Mouse (Mus musculus): ENCODE results near the gene Fam166a. TPM values are rescaled to one million over a fixed set of nuclear protein-coding genes. Genes with fewer than 3 reads are reported as not detected.
A peak's percentile ranks its signal among the peaks of the same experiment; 100 is the strongest.

Gene Fam166a
- polyA plus RNA-seq, 1 experiment: 0.55 TPM

DNA sequence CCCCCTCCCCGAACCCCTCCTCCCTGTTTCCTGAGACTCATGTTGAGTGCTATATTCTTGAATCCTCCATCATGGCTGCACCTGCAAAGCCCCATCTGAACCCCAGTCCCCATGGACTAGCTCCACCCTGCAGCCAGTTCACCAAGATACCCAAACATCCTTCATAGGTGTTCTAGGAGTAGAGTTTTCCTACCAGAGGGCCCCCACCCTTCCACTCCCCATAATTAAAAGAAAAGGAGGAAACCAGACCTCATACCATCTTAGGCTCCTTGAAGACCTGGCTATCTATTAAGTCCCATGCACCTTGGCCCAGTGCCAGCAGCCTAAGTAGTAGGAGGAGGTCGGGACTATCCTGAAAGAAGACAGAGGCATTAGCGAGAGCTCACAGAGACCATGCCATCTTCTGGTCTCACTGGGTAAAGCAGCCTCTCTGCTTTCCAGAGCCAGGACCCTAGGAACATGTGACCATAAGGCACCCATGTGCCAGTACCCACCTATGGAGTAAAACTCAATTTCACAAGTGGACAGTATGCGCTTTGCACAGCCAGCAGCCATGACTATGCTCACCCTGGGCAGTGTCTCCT, 14.8 kb upstream of the Fam166a start:
- 54% methylated on average over 4 of the region's 4 CpGs for WGBS
- peaks cover 4% of the 10 kb centered on the region; the same call in 1 of the 2 replicates for H3K36me3 ChIP-seq (ENCODE audit: control insufficient read depth, insufficient read depth, low read length)
- no peaks in the 10 kb centered on the region for H3K27me3 ChIP-seq (replicated peaks; ENCODE audit: control insufficient read depth, insufficient read depth, low read length)
- H3K4me3 ChIP-seq (ENCODE audit: insufficient read depth, low read depth, low read length): no peak overlapping the region
- H3K27ac ChIP-seq (ENCODE audit: insufficient read depth, low read depth, low read length): no peak overlapping the region
- no peak; the same call in 1 of the 2 replicates for TF ChIP-seq CTCF (conservative IDR thresholded peaks at IDR 0.05; ENCODE audit: insufficient read depth, insufficient read length, low read depth, low read length)
- TF ChIP-seq POLR2A (IDR thresholded peaks at IDR 0.05; ENCODE audit: low read depth, low read length): no peak
- DNase-seq: no peak
- peaks cover 9% of the 10 kb centered on the region; the same call in 1 of the 2 replicates for H3K4me1 ChIP-seq (ENCODE audit: control insufficient read depth, insufficient read depth, low read length)

DNA sequence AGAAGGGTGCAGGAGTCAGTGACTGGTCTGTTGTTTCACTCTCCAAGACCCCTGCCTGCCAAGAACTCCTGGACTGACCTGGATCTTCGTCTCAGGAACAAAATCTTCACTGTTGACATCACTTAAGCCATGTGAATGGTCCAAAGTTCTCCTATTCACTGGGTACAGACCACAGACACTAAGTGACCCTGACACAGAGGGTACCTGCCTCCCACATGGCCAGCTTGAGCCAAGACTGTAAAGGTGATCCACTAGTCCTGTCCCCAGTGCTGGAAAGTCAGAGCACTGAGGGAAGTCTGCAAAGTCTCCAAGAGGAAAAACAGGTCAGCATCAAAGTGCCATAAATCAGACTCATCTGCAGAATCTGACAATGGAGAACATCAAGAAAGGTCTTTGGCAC, 11.0 kb upstream of the Fam166a start:
- DNase-seq: peak; percentile 55
- Histone ChIP-seq H3K4me1 (ENCODE audit: control insufficient read depth, insufficient read depth, low read length) (peaks cover 24% of the 10 kb centered on the region; the same call in 1 of the 2 replicates), H3K36me3 (ENCODE audit: control insufficient read depth, insufficient read depth, low read length) (peaks cover 4% of the 10 kb centered on the region; the same call in 1 of the 2 replicates), H3K27ac (ENCODE audit: insufficient read depth, low read depth, low read length) (no peak overlapping the region), H3K4me3 (ENCODE audit: insufficient read depth, low read depth, low read length) (no peak overlapping the region), H3K27me3 (replicated peaks; ENCODE audit: control insufficient read depth, insufficient read depth, low read length) (no peaks in the 10 kb centered on the region)
- WGBS: 44% methylated on average over 1 of the region's 1 CpGs
- TF ChIP-seq POLR2A (IDR thresholded peaks at IDR 0.05; ENCODE audit: low read depth, low read length) (no peak), CTCF (conservative IDR thresholded peaks at IDR 0.05; ENCODE audit: insufficient read depth, insufficient read length, low read depth, low read length) (no peak)

DNA sequence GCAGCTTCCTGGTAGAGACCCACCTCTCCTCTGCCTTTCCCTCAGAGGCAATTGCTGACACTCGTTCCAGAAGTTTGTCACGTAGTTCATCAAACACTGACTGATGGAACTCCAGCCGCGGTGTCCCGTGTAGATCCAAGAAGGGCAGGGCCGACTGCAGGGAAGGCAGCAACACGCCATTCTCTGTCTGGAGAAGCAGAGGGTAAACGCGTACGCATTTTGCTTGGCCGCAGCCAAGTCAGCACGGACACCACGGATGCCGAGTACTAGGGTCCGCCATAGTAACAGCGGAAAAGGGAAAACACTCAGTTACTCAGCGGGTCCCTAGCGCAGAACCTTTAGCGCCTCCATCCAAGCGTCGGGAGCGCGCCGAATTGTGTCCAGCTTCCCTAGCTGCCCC, 7.9 kb upstream of the Fam166a start:
- no peaks in the 10 kb centered on the region for H3K36me3 ChIP-seq (ENCODE audit: control insufficient read depth, insufficient read depth, low read length)
- H3K4me1 ChIP-seq (ENCODE audit: control insufficient read depth, insufficient read depth, low read length): peaks cover 31% of the 10 kb centered on the region
- peak overlapping the region; percentile 92 for H3K27ac ChIP-seq (ENCODE audit: insufficient read depth, low read depth, low read length)
- under 1% methylated on average over 24 of the region's 24 CpGs for WGBS
- no peak for DNase-seq
- H3K4me3 ChIP-seq (ENCODE audit: insufficient read depth, low read depth, low read length): peak overlapping the region; percentile 95
- H3K27me3 ChIP-seq (replicated peaks; ENCODE audit: control insufficient read depth, insufficient read depth, low read length): no peaks in the 10 kb centered on the region
- TF ChIP-seq POLR2A (IDR thresholded peaks at IDR 0.05; ENCODE audit: low read depth, low read length): no peak
- no peak for TF ChIP-seq CTCF (conservative IDR thresholded peaks at IDR 0.05; ENCODE audit: insufficient read depth, insufficient read length, low read depth, low read length)

GRCm38 (mm10) chr2:25211121-25211670, 7.3 kb upstream of the Fam166a start, which contains the start of gene Nelfb:
Gene Nelfb, minus strand, starts transcription at chr2:25211489.
- H3K4me3 ChIP-seq (ENCODE audit: insufficient read depth, low read depth, low read length): peak within 1 kb of the TSS; percentile 95
- peak; percentile 95 for DNase-seq
- under 1% methylated on average over 44 of the region's 44 CpGs for WGBS
- no peaks in the 10 kb centered on the region for H3K36me3 ChIP-seq (ENCODE audit: control insufficient read depth, insufficient read depth, low read length)
- no peak for TF ChIP-seq CTCF (conservative IDR thresholded peaks at IDR 0.05; ENCODE audit: insufficient read depth, insufficient read length, low read depth, low read length)
- TF ChIP-seq POLR2A (IDR thresholded peaks at IDR 0.05; ENCODE audit: low read depth, low read length): peak; percentile 43
- H3K27me3 ChIP-seq (replicated peaks; ENCODE audit: control insufficient read depth, insufficient read depth, low read length): no peaks in the 10 kb centered on the region
- peaks cover 31% of the 10 kb centered on the region for H3K4me1 ChIP-seq (ENCODE audit: control insufficient read depth, insufficient read depth, low read length)
- peak within 1 kb of the TSS; percentile 92 for H3K27ac ChIP-seq (ENCODE audit: insufficient read depth, low read depth, low read length)

GRCm38 (mm10) chr2:25213266-25213865, 5.2 kb upstream of the Fam166a start:
- no peak for DNase-seq
- peaks cover 22% of the 10 kb centered on the region for H3K4me1 ChIP-seq (ENCODE audit: control insufficient read depth, insufficient read depth, low read length)
- 74% methylated on average over 23 of the region's 23 CpGs for WGBS
- no peaks in the 10 kb centered on the region for H3K27me3 ChIP-seq (replicated peaks; ENCODE audit: control insufficient read depth, insufficient read depth, low read length)
- no peaks in the 10 kb centered on the region for H3K36me3 ChIP-seq (ENCODE audit: control insufficient read depth, insufficient read depth, low read length)
- no peak overlapping the region for H3K27ac ChIP-seq (ENCODE audit: insufficient read depth, low read depth, low read length)
- H3K4me3 ChIP-seq (ENCODE audit: insufficient read depth, low read depth, low read length): no peak overlapping the region
- TF ChIP-seq POLR2A (IDR thresholded peaks at IDR 0.05; ENCODE audit: low read depth, low read length): no peak
- TF ChIP-seq CTCF (conservative IDR thresholded peaks at IDR 0.05; ENCODE audit: insufficient read depth, insufficient read length, low read depth, low read length): no peak

- Histone ChIP-seq H3K36me3 (ENCODE audit: control insufficient read depth, insufficient read depth, low read length) (no peaks in the 10 kb centered on the region), H3K4me3 (ENCODE audit: insufficient read depth, low read depth, low read length) (no peak within 1 kb of the TSS), H3K27me3 (replicated peaks; ENCODE audit: control insufficient read depth, insufficient read depth, low read length) (no peaks in the 10 kb centered on the region), H3K27ac (ENCODE audit: insufficient read depth, low read depth, low read length) (peak within 1 kb of the TSS; percentile 3; the same call in 1 of the 2 replicates), H3K4me1 (ENCODE audit: control insufficient read depth, insufficient read depth, low read length) (peaks cover 22% of the 10 kb centered on the region)
- peak; percentile 84 for DNase-seq
- WGBS: 42% methylated on average over 3 of the region's 3 CpGs
- TF ChIP-seq CTCF (conservative IDR thresholded peaks at IDR 0.05; ENCODE audit: insufficient read depth, insufficient read length, low read depth, low read length) (no peak), POLR2A (IDR thresholded peaks at IDR 0.05; ENCODE audit: low read depth, low read length) (no peak)
These were observed 4.1 kb upstream of the Fam166a start, which contains the start of gene Stpg3 for GRCm38 (mm10) chr2:25214444-25214843. Gene Stpg3, minus strand, starts transcription at chr2:25214637.

GRCm38 (mm10) chr2:25217666-25218065, 879 bp upstream of the Fam166a start:
- 42% methylated on average over 2 of the region's 2 CpGs for WGBS
- Histone ChIP-seq H3K36me3 (ENCODE audit: control insufficient read depth, insufficient read depth, low read length) (no peaks in the 10 kb centered on the region), H3K4me3 (ENCODE audit: insufficient read depth, low read depth, low read length) (no peak overlapping the region), H3K27ac (ENCODE audit: insufficient read depth, low read depth, low read length) (no peak overlapping the region), H3K27me3 (replicated peaks; ENCODE audit: control insufficient read depth, insufficient read depth, low read length) (no peaks in the 10 kb centered on the region), H3K4me1 (ENCODE audit: control insufficient read depth, insufficient read depth, low read length) (peaks cover 7% of the 10 kb centered on the region)
- peak; percentile 71 for DNase-seq
- no peak for TF ChIP-seq CTCF (conservative IDR thresholded peaks at IDR 0.05; ENCODE audit: insufficient read depth, insufficient read length, low read depth, low read length)
- no peak for TF ChIP-seq POLR2A (IDR thresholded peaks at IDR 0.05; ENCODE audit: low read depth, low read length)

All from kidney, adult 2 months (tissue).